7 mouse cellular contexts compared by ENCODE assay signal in the genomic region with DNA sequence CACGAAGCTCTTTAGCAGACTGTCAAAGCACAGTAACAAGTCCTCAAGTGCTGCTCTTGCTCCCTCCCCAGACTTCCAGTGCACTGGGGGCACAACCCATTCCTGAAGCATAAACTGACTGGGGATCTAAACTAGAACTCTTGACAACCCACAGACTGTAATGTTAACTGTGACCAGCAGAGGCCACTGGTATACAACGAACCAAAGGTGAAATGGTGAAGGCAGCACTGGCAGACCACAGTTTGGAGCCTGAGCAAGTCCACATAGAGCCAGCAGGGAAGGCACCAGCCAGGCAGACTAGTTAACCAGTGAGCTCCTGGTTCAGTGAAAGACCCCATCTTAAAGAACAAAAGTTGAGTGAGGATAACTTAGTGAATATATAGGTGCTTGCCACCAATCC. TPM values are rescaled to one million over a fixed set of nuclear protein-coding genes. Genes with fewer than 3 reads are reported as not detected.
DNase-seq lines count a peak whose midpoint lies in the region; ATAC-seq and TF ChIP-seq lines count a peak whose summit lies in the region.

No protein-coding gene starts in this region.

- no peak for TF ChIP-seq POLR2A in bone marrow macrophage, adult 2 months (IDR thresholded peaks at IDR 0.05; ENCODE audit: borderline replicate concordance, low read depth, low read length)

- H3K4me1 ChIP-seq in bone marrow macrophage, adult 2 months (ENCODE audit: control insufficient read depth, insufficient read depth, low read length), result no peaks in the 10 kb centered on the region

- peak; percentile 86 for ATAC-seq in erythroblast, adult 5-6 weeks (replicated peaks; ENCODE audit: low FRiP score, poor library complexity, severe bottlenecking)

- DNase-seq in MN1 (ENCODE audit: low spot score), result peak; percentile 75
- DNase-seq in heart, postnatal 25 days (ENCODE audit: low spot score), result peak; percentile 19
- peak; percentile 72 to 78 for DNase-seq in layer of hippocampus, postnatal 10 days (ENCODE audit: low spot score in 2 of 2)
- DNase-seq in lung, postnatal 36 days, result peak; percentile 92
- DNase-seq in right cerebral cortex, postnatal 36 days (ENCODE audit: low spot score in 2 of 2), result peak; percentile 18 to 25

- H3K4me3 ChIP-seq in bone marrow macrophage, adult 2 months (ENCODE audit: insufficient read depth, low read length), result no peak overlapping the region

- H3K27ac ChIP-seq in bone marrow macrophage, adult 2 months (ENCODE audit: insufficient read depth, low read depth, low read length), result no peak overlapping the region

- peak; percentile 64 for TF ChIP-seq CTCF in bone marrow macrophage, adult 2 months (IDR thresholded peaks at IDR 0.05; ENCODE audit: low read depth, low read length)

- intact Hi-C loops in heart, postnatal 25 days (cut with DNase I), result loop anchor here (2.0 kb wide), 1 partner anchor 148 kb away; the partner anchor contains the start of gene Arf4

RNA-seq across cellular contexts. Expression of gene Slmap, which starts 43.6 kb away (rescaled TPM):
- 70.1 and 78.0 TPM in 2 replicates for polyA plus RNA-seq in bone marrow macrophage, adult 2 months (2012; ENCODE audit: insufficient read depth, insufficient read length, missing spikeins)
- total RNA-seq in erythroblast, adult 5-6 weeks (2015; ENCODE audit: low replicate concordance), result 22.1 and 33.0 TPM in 2 replicates
- total RNA-seq in erythroblast, adult 5-6 weeks (2017; ENCODE audit: low replicate concordance), result 27.9 and 42.7 TPM in 2 replicates
- total RNA-seq in heart, postnatal 25 days (2021), result 100 to 1,000 TPM; 280 to 332 TPM
- total RNA-seq in layer of hippocampus, postnatal 10 days (2021), result 10 to 100 TPM; 80.9 to 81.9 TPM

Comparison
In these comparisons a context has a peak if more than half of its experiments do, and no peak if none do; other contexts are left out.
1. DNase-seq: peak in every context shown above with its lines; median percentile 92 in lung, postnatal 36 days; 75 in MN1; 75 in layer of hippocampus, postnatal 10 days; 22 in right cerebral cortex, postnatal 36 days; 19 in heart, postnatal 25 days.